Mouse (Mus musculus): ENCODE data around the gene Ilk. TPM values are rescaled to one million over a fixed set of nuclear protein-coding genes. Genes with fewer than 3 reads are reported as not detected.

Ilk gene
- total and polyA plus RNA-seq, 3 experiments: 48.3 to 76.9 TPM; not detected in 1

DNA sequence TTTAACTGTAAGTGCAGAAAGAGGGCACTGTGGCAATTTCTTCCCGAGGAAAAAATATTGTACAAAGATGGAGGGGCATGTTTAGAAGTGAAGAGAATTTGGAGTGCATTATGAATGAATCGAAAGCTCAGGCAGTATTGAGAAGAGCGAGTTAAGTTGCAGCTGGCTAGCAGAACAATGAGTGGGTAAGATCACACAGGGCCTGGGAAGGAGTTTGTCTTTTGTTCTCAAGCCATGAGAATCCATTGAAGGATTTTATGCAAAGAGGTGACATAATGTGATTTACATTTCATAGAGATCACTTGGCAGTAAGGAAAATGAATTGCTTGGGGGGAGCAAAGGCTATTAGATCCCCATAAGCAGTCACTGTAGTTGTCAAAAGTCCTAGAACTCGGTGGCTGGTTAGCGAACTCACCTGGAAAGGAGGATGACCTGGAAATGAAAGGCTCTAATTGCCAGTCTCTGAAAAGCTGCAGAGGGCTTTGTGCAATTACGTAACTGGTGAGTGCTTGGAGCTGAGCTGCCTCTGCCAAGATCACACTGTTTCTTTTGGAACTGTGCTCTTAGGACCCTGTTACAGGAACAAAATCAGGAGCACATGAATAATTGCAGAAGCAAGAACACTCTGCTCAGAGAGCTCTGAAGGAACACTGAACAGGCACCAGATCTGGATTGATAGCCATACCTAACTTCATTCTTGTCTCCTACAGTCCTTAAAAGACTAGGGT is 7.5 kb upstream of the Ilk start:
- Histone ChIP-seq H3K9me3 (replicated peaks; ENCODE audit: insufficient read depth, low read length) (no peaks in the 10 kb centered on the region), H3K9ac (ENCODE audit: control insufficient read depth, low read depth, low read length, poor library complexity, severe bottlenecking) (no peak overlapping the region), H3K36me3 (ENCODE audit: control insufficient read depth in 1 of 2, insufficient read depth in 2 of 2, low read length in 2 of 2) (peaks cover 8 to 11% of the 10 kb centered on the region in 2 experiments), H3K4me1 (ENCODE audit: control insufficient read depth in 1 of 2, insufficient read depth in 2 of 2, low read length in 2 of 2) (peaks cover 0 to 6% of the 10 kb centered on the region in 2 experiments; a peak in 3 of 4 replicates), H3K27ac (ENCODE audit: control insufficient read depth, low read depth, low read length) (no peak overlapping the region), H3K4me3 (ENCODE audit: control insufficient read depth in 1 of 2, insufficient read depth in 1 of 2, low read depth in 2 of 2, low read length in 2 of 2) (no peak overlapping the region), H3K79me2 (ENCODE audit: control insufficient read depth, insufficient read depth, low read length, poor library complexity) (peaks cover 4% of the 10 kb centered on the region), H3K27me3 (ENCODE audit: control insufficient read depth in 1 of 2, insufficient read depth in 2 of 2, low read length in 2 of 2) (no peaks in the 10 kb centered on the region)
- no peak for TF ChIP-seq UBTF (IDR thresholded peaks at IDR 0.05; ENCODE audit: borderline replicate concordance, insufficient read depth, low read depth, low read length)
- TF ChIP-seq GABPA (IDR thresholded peaks at IDR 0.05; ENCODE audit: low read depth, low read length): no peak
- no peak for TF ChIP-seq HCFC1 (IDR thresholded peaks at IDR 0.05; ENCODE audit: low read depth, low read length)
- no peak for TF ChIP-seq KAT2A (conservative IDR thresholded peaks at IDR 0.05; ENCODE audit: low read depth, low read length)
- no peak for TF ChIP-seq GATA1 (IDR thresholded peaks at IDR 0.05; ENCODE audit: low read depth, low read length)
- no peak for TF ChIP-seq CHD1 (IDR thresholded peaks at IDR 0.05; ENCODE audit: low read depth, low read length)
- no peak for TF ChIP-seq MEF2A (IDR thresholded peaks at IDR 0.05; ENCODE audit: extremely low read depth, insufficient replicate concordance, low read depth, low read length, poor library complexity, severe bottlenecking)
- TF ChIP-seq MAX (IDR thresholded peaks at IDR 0.05; ENCODE audit: low read length): no peak
- TF ChIP-seq ETS1 (IDR thresholded peaks at IDR 0.05; ENCODE audit: low read depth, low read length): no peak
- TF ChIP-seq ZNF384 (IDR thresholded peaks at IDR 0.05; ENCODE audit: low read depth, low read length): no peak
- TF ChIP-seq MAZ (IDR thresholded peaks at IDR 0.05; ENCODE audit: low read depth, low read length): no peak
- no peak for TF ChIP-seq NELFE (IDR thresholded peaks at IDR 0.05; ENCODE audit: low read depth, low read length)
- TF ChIP-seq TAL1 (IDR thresholded peaks at IDR 0.05; ENCODE audit: low read length): no peak
- TF ChIP-seq EP300 (IDR thresholded peaks at IDR 0.05; ENCODE audit: low read depth in 1 of 2, low read length in 2 of 2): no peak
- TF ChIP-seq SIN3A (IDR thresholded peaks at IDR 0.05; ENCODE audit: low read length): no peak
- no peak for TF ChIP-seq JUND (IDR thresholded peaks at IDR 0.05; ENCODE audit: low read depth, low read length)
- no peak for DNase-seq (ENCODE audit: low read depth, low spot score)

- Histone ChIP-seq H3K9me3 (replicated peaks; ENCODE audit: insufficient read depth, low read length) (no peaks in the 10 kb centered on the region), H3K36me3 (ENCODE audit: control insufficient read depth in 1 of 2, insufficient read depth in 2 of 2, low read length in 2 of 2) (peaks cover 8 to 17% of the 10 kb centered on the region in 2 experiments), H3K9ac (ENCODE audit: control insufficient read depth, low read depth, low read length, poor library complexity, severe bottlenecking) (no peak overlapping the region), H3K79me2 (ENCODE audit: control insufficient read depth, insufficient read depth, low read length, poor library complexity) (peaks cover 36% of the 10 kb centered on the region), H3K27ac (ENCODE audit: control insufficient read depth, low read depth, low read length) (no peak overlapping the region), H3K27me3 (ENCODE audit: control insufficient read depth in 1 of 2, insufficient read depth in 2 of 2, low read length in 2 of 2) (no peaks in the 10 kb centered on the region), H3K4me1 (ENCODE audit: control insufficient read depth in 1 of 2, insufficient read depth in 2 of 2, low read length in 2 of 2) (peaks cover 9 to 11% of the 10 kb centered on the region in 2 experiments), H3K4me3 (ENCODE audit: control insufficient read depth in 1 of 2, insufficient read depth in 1 of 2, low read depth in 2 of 2, low read length in 2 of 2) (no peak overlapping the region)
- DNase-seq (ENCODE audit: low read depth, low spot score): no peak
- TF ChIP-seq RCOR1 (IDR thresholded peaks at IDR 0.05; ENCODE audit: low read depth, low read length): no peak
- TF ChIP-seq ZC3H11A (IDR thresholded peaks at IDR 0.05; ENCODE audit: low read depth, low read length): no peak
- no peak for TF ChIP-seq ELF1 (IDR thresholded peaks at IDR 0.05; ENCODE audit: low read depth, low read length)
These were observed 2.6 kb upstream of the Ilk start for GRCm38 (mm10) chr7:105733836-105734235.

Measured in MEL (cell line).